Mouse (Mus musculus): ENCODE data around the gene Gm11541. TPM values are rescaled to one million over a fixed set of nuclear protein-coding genes. Genes with fewer than 3 reads are reported as not detected.

Gene Gm11541
- not detected for polyA plus RNA-seq (2017; shearing (Covaris generic))

DNA sequence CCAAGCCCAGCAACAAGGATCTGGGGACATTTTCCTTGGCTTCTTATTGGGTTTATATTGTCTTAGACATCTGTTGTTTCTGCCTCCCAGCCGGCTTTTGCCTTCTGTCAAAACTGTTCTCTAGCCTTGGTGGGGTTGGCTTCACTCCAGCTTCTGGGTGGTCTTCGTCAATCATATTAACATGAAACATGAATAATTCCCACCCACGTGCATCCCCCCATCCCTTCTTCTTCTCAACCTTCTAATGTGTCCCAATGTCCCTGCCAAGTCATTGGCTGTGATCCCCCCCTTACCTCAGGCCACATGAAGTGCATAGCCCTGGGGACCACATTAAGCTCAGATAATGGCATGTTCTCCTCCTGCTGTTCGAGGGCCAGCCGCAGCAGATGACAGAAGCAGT lies at the start of gene Gm11541:
Gene Gm11541, minus strand, starts transcription at position 28 of the 400 bp plus-strand sequence.

GRCm38 (mm10) chr11:94741732-94742272 lies 37.5 kb upstream of the Gm11541 start, which contains the start of gene Cdc34b:
TSS of gene Cdc34b (plus strand) at chr11:94741782.

GRCm38 (mm10) chr11:94676754-94677606 lies 27.3 kb downstream of the Gm11541 start, which contains the start of gene Xylt2:
TSS of gene Xylt2 (minus strand) at chr11:94677515.

DNA sequence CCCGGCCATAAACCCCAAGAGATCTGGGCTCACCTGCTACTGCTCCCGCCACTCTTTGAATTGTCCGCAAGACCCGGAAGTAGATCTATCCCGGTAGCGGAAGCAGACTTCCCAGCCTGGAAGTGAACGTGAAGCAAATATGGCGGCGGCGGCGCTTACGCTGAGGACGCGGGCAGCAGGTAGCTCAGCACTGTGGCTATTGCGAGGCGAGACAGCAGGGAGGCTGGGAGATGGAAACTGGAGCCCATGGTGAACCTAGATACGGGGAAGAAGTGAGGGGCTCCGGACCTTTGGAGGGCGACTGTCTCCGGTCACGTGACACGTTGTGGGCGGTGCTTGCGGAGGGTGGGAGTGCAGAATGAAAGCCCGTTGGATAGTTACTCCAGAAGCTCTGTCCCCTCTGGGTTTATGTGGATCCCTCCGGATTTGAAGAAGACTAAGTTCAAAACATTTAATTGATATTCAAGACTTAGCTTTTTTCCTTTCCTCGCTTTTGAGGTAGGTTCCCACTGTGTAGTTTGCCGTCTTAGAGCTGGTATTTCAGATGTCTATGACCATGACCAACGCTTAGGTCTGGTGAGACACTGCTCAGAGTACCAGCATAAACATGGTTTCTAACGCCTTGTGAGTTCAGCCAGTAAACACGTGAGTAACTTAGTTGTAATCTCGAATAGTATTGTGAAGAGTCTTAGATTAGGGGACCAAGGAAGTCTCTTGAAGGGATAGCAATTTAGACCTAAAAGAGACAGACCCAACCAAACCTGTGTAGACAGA lies 50.4 kb downstream of the Gm11541 start, which contains the start of the genes Mrpl27 and Eme1:
Gene Mrpl27, plus strand, starts transcription at position 105 of the 774 bp plus-strand sequence.
Gene Eme1, minus strand, starts transcription at position 302 of the 774 bp plus-strand sequence.

Other genes starting within 250 kb of the Gm11541 start
- not detected for gene Cacna1g, start 230.3 kb downstream of the Gm11541 start, polyA plus RNA-seq (2017; shearing (Covaris generic))
- not detected for gene Spata20, start 218.3 kb downstream of the Gm11541 start, polyA plus RNA-seq (2017; shearing (Covaris generic))
- gene Epn3, start 204.5 kb downstream of the Gm11541 start, polyA plus RNA-seq (2017; shearing (Covaris generic)), result not detected
- gene Mycbpap, start 182.8 kb downstream of the Gm11541 start, polyA plus RNA-seq (2017; shearing (Covaris generic)), result not detected
- gene Rsad1, start 155.2 kb downstream of the Gm11541 start, polyA plus RNA-seq (2017; shearing (Covaris generic)), result 4.3 TPM
- 0.20 TPM for gene Chad, start 139.5 kb downstream of the Gm11541 start, polyA plus RNA-seq (2017; shearing (Covaris generic))
- gene Acsf2, start 102.6 kb downstream of the Gm11541 start, polyA plus RNA-seq (2017; shearing (Covaris generic)), result 6.1 TPM
- 60.2 TPM for gene Lrrc59, start 74.7 kb downstream of the Gm11541 start, polyA plus RNA-seq (2017; shearing (Covaris generic))
- 59.5 TPM for gene Mrpl27, start 50.7 kb downstream of the Gm11541 start, polyA plus RNA-seq (2017; shearing (Covaris generic))
- gene Eme1, start 50.5 kb downstream of the Gm11541 start, polyA plus RNA-seq (2017; shearing (Covaris generic)), result 1.7 TPM
- 44.2 TPM for gene Xylt2, start 27.0 kb downstream of the Gm11541 start, polyA plus RNA-seq (2017; shearing (Covaris generic))
- 0.23 TPM for gene Cdc34b, start 37.3 kb upstream of the Gm11541 start, polyA plus RNA-seq (2017; shearing (Covaris generic))
- gene Tmem92, start 78.2 kb upstream of the Gm11541 start, polyA plus RNA-seq (2017; shearing (Covaris generic)), result 0.08 TPM
- gene Col1a1, start 231.7 kb upstream of the Gm11541 start, polyA plus RNA-seq (2017; shearing (Covaris generic)), result 0.18 TPM

Data from CD4-positive, CD25-positive, alpha-beta regulatory T cell (primary cell).